Mouse (Mus musculus): ENCODE data around the gene Bhlhe41. TPM values are rescaled to one million over a fixed set of nuclear protein-coding genes. Genes with fewer than 3 reads are reported as not detected.

Gene Bhlhe41
- polyA plus RNA-seq, 1 experiment from 2014 or later = 0.77 TPM

GRCm38 (mm10) chr6:145830117-145830516, 35.2 kb downstream of the Bhlhe41 start:
- no peak overlapping the region for H3K4me2 ChIP-seq (ENCODE audit: low read depth, low read length)

GRCm38 (mm10) chr6:145829062-145829835, 36.1 kb downstream of the Bhlhe41 start:
- ATAC-seq = no peak
- H3K27me3 ChIP-seq (replicated peaks; ENCODE audit: control insufficient read depth, insufficient read depth, low read length) = no peaks in the 10 kb centered on the region
- H3K36me3 ChIP-seq (ENCODE audit: control insufficient read depth, insufficient read depth, low read length) = no peaks in the 10 kb centered on the region
- no peak overlapping the region for H3K4me2 ChIP-seq (ENCODE audit: low read depth, low read length)
- no peaks in the 10 kb centered on the region for H3K9me3 ChIP-seq (ENCODE audit: control insufficient read depth, low read length)
- WGBS = 80% methylated on average over 16 of the region's 16 CpGs
- no peak overlapping the region for H3K9ac ChIP-seq (ENCODE audit: low read depth, low read length)
- H3K4me1 ChIP-seq (ENCODE audit: control insufficient read depth, insufficient read depth, low read length) = no peaks in the 10 kb centered on the region
- H3K27ac ChIP-seq (ENCODE audit: low read length) = no peak overlapping the region
- no peak overlapping the region for H3K4me3 ChIP-seq (ENCODE audit: low read length)

More at GRCm38 (mm10) chr6:145830117-145830516, 35.2 kb downstream of the Bhlhe41 start:
- WGBS = 14% methylated on average over 8 of the region's 8 CpGs
- Histone ChIP-seq H3K27ac (ENCODE audit: low read length) (no peak overlapping the region), H3K9me3 (ENCODE audit: control insufficient read depth, low read length) (no peaks in the 10 kb centered on the region), H3K36me3 (ENCODE audit: control insufficient read depth, insufficient read depth, low read length) (no peaks in the 10 kb centered on the region), H3K4me1 (ENCODE audit: control insufficient read depth, insufficient read depth, low read length) (no peaks in the 10 kb centered on the region), H3K9ac (ENCODE audit: low read depth, low read length) (no peak overlapping the region), H3K27me3 (replicated peaks; ENCODE audit: control insufficient read depth, insufficient read depth, low read length) (no peaks in the 10 kb centered on the region), H3K4me3 (ENCODE audit: low read length) (no peak overlapping the region)
- ATAC-seq = peak; percentile 55; the same call in 1 of the 2 replicates

DNA sequence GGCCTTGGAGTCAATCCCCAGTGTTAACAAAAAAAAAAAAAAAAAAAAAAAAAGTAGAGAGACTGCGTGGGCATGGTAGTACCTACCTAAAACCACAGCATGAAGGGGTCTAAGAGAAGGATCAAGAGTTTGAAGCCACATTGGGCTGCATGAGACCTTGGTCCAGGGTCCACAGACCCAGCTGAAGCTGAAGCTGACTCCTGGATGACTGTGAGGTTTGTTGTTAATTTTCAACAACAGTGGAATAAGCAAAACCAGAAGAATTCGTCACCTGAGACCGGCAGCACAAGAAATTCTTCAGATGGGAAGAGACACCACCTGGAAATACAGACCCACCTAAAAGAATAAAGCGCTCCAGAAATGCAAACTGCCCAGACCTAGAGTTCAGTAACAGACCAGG, 39.1 kb downstream of the Bhlhe41 start:
- Histone ChIP-seq H3K4me2 (ENCODE audit: low read depth, low read length) (no peak overlapping the region), H3K4me1 (ENCODE audit: control insufficient read depth, insufficient read depth, low read length) (no peaks in the 10 kb centered on the region), H3K36me3 (ENCODE audit: control insufficient read depth, insufficient read depth, low read length) (no peaks in the 10 kb centered on the region), H3K9ac (ENCODE audit: low read depth, low read length) (no peak overlapping the region), H3K27me3 (replicated peaks; ENCODE audit: control insufficient read depth, insufficient read depth, low read length) (no peaks in the 10 kb centered on the region), H3K9me3 (ENCODE audit: control insufficient read depth, low read length) (no peaks in the 10 kb centered on the region), H3K4me3 (ENCODE audit: low read length) (no peak overlapping the region), H3K27ac (ENCODE audit: low read length) (no peak overlapping the region)
- WGBS = 95% methylated on average over 4 of the region's 4 CpGs
- ATAC-seq = no peak

DNA sequence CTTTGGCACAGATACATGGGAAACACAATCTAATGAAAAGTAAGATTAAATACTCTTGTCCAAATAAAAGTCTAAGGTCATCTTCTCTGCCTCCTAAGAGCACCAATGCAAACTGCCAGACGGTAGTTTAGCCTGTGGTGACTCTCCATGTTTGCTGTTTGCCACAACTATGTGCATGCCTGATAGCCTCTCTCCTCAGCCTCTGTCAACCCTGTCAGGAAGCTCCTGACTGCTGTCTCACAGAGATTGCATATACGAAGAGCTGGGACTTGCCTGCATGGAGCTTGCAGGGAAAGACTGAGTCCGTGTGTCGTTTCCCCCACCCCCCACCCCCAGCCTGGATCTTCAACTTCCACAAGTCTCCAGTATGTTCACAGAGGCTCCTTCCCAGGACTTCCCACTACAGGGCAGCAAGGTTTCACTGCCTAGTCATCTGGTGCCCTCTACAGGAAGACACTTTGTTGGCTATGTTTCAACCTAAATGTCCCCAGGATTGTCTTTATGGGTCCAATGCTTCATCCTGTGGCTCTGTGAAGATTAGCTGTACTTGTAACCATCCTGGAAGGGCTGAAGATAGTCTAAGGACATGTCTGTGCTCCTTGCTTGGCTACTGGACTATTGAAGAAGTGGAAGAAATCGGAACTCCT, 41.6 kb downstream of the Bhlhe41 start:
- Histone ChIP-seq H3K27ac (ENCODE audit: low read length) (no peak overlapping the region), H3K9ac (ENCODE audit: low read depth, low read length) (no peak overlapping the region), H3K9me3 (ENCODE audit: control insufficient read depth, low read length) (no peaks in the 10 kb centered on the region), H3K4me2 (ENCODE audit: low read depth, low read length) (no peak overlapping the region), H3K4me1 (ENCODE audit: control insufficient read depth, insufficient read depth, low read length) (no peaks in the 10 kb centered on the region), H3K36me3 (ENCODE audit: control insufficient read depth, insufficient read depth, low read length) (no peaks in the 10 kb centered on the region), H3K27me3 (replicated peaks; ENCODE audit: control insufficient read depth, insufficient read depth, low read length) (no peaks in the 10 kb centered on the region), H3K4me3 (ENCODE audit: low read length) (no peak overlapping the region)
- WGBS = 40% methylated on average over 5 of the region's 5 CpGs
- ATAC-seq = no peak

DNA sequence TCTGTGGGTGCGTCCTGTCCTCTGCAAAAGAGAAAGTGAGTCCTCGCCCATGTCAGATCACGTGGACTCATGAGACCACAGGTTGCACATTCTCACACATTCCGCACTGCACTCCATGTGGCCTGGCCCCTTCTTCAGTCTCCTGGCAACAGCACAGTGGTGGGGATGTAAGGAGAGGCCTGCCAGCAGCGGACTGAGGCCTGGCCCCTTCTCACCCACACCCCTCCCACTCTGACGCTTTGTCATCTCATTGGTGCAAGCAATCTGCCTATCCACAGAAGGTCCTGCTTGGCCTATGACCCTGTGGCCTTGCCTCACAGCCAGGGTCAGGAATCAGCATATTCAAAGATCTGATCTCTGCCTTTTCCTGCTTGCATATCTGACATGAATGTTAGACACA, 42.3 kb downstream of the Bhlhe41 start:
- WGBS = 66% methylated on average over 6 of the region's 6 CpGs
- no peak overlapping the region for H3K4me3 ChIP-seq (ENCODE audit: low read length)
- no peaks in the 10 kb centered on the region for H3K27me3 ChIP-seq (replicated peaks; ENCODE audit: control insufficient read depth, insufficient read depth, low read length)
- no peaks in the 10 kb centered on the region for H3K4me1 ChIP-seq (ENCODE audit: control insufficient read depth, insufficient read depth, low read length)
- no peak overlapping the region for H3K9ac ChIP-seq (ENCODE audit: low read depth, low read length)
- H3K9me3 ChIP-seq (ENCODE audit: control insufficient read depth, low read length) = no peaks in the 10 kb centered on the region
- H3K4me2 ChIP-seq (ENCODE audit: low read depth, low read length) = no peak overlapping the region
- H3K27ac ChIP-seq (ENCODE audit: low read length) = no peak overlapping the region
- H3K36me3 ChIP-seq (ENCODE audit: control insufficient read depth, insufficient read depth, low read length) = no peaks in the 10 kb centered on the region
- peak; percentile 46; the same call in 1 of the 2 replicates for ATAC-seq

- no peak for ATAC-seq
- no peaks in the 10 kb centered on the region for H3K9me3 ChIP-seq (ENCODE audit: control insufficient read depth, low read length)
- no peak overlapping the region for H3K27ac ChIP-seq (ENCODE audit: low read length)
- no peaks in the 10 kb centered on the region for H3K27me3 ChIP-seq (replicated peaks; ENCODE audit: control insufficient read depth, insufficient read depth, low read length)
- H3K4me2 ChIP-seq (ENCODE audit: low read depth, low read length) = no peak overlapping the region
- no peaks in the 10 kb centered on the region for H3K36me3 ChIP-seq (ENCODE audit: control insufficient read depth, insufficient read depth, low read length)
- WGBS = 70% methylated on average over 5 of the region's 5 CpGs
- no peak overlapping the region for H3K4me3 ChIP-seq (ENCODE audit: low read length)
- no peaks in the 10 kb centered on the region for H3K4me1 ChIP-seq (ENCODE audit: control insufficient read depth, insufficient read depth, low read length)
- H3K9ac ChIP-seq (ENCODE audit: low read depth, low read length) = no peak overlapping the region
These were observed 43.1 kb downstream of the Bhlhe41 start for GRCm38 (mm10) chr6:145822218-145822617.

DNA sequence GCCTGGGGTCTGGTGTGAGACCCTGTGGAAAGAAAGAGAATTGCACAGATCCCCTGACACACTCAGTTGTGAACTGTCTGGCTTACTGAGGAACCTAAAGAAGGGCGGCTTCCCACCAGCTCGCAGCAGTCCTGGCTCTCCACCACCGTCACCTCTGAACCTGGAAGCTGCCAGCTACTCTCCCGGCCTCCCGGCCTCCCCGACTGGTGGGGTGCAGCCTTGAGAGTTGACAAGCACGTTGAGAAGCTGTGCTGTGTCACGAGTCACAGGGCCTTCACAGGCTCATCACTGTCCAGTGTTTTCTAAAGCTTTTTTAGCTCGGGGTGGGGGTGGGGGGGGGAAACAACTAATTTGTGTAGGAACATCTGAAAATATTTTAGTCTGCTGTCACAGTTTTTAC, 46.2 kb downstream of the Bhlhe41 start:
- no peak overlapping the region for H3K4me3 ChIP-seq (ENCODE audit: low read length)
- no peak overlapping the region for H3K27ac ChIP-seq (ENCODE audit: low read length)
- WGBS = 87% methylated on average over 9 of the region's 9 CpGs
- no peaks in the 10 kb centered on the region for H3K4me1 ChIP-seq (ENCODE audit: control insufficient read depth, insufficient read depth, low read length)
- H3K9me3 ChIP-seq (ENCODE audit: control insufficient read depth, low read length) = no peaks in the 10 kb centered on the region
- no peak overlapping the region for H3K4me2 ChIP-seq (ENCODE audit: low read depth, low read length)
- H3K9ac ChIP-seq (ENCODE audit: low read depth, low read length) = no peak overlapping the region
- H3K36me3 ChIP-seq (ENCODE audit: control insufficient read depth, insufficient read depth, low read length) = no peaks in the 10 kb centered on the region
- no peak for ATAC-seq
- no peaks in the 10 kb centered on the region for H3K27me3 ChIP-seq (replicated peaks; ENCODE audit: control insufficient read depth, insufficient read depth, low read length)

GRCm38 (mm10) chr6:145815200-145815599, 50.2 kb downstream of the Bhlhe41 start:
- H3K9ac ChIP-seq (ENCODE audit: low read depth, low read length) = no peak overlapping the region
- no peaks in the 10 kb centered on the region for H3K27me3 ChIP-seq (replicated peaks; ENCODE audit: control insufficient read depth, insufficient read depth, low read length)
- H3K27ac ChIP-seq (ENCODE audit: low read length) = no peak overlapping the region
- no peaks in the 10 kb centered on the region; the same call in 1 of the 2 replicates for H3K4me1 ChIP-seq (ENCODE audit: control insufficient read depth, insufficient read depth, low read length)
- no peak for ATAC-seq
- H3K4me2 ChIP-seq (ENCODE audit: low read depth, low read length) = no peak overlapping the region
- H3K36me3 ChIP-seq (ENCODE audit: control insufficient read depth, insufficient read depth, low read length) = no peaks in the 10 kb centered on the region; the same call in 1 of the 2 replicates
- WGBS = 47% methylated on average over 15 of the region's 15 CpGs
- H3K4me3 ChIP-seq (ENCODE audit: low read length) = no peak overlapping the region
- no peaks in the 10 kb centered on the region for H3K9me3 ChIP-seq (ENCODE audit: control insufficient read depth, low read length)

- Histone ChIP-seq H3K9ac (ENCODE audit: low read depth, low read length) (no peak overlapping the region), H3K27me3 (replicated peaks; ENCODE audit: control insufficient read depth, insufficient read depth, low read length) (no peaks in the 10 kb centered on the region), H3K4me3 (ENCODE audit: low read length) (no peak overlapping the region), H3K4me2 (ENCODE audit: low read depth, low read length) (no peak overlapping the region), H3K9me3 (ENCODE audit: control insufficient read depth, low read length) (no peaks in the 10 kb centered on the region), H3K4me1 (ENCODE audit: control insufficient read depth, insufficient read depth, low read length) (no peaks in the 10 kb centered on the region; the same call in 1 of the 2 replicates), H3K27ac (ENCODE audit: low read length) (no peak overlapping the region), H3K36me3 (ENCODE audit: control insufficient read depth, insufficient read depth, low read length) (no peaks in the 10 kb centered on the region; the same call in 1 of the 2 replicates)
- peak; percentile 90 for ATAC-seq
- WGBS = 64% methylated on average over 1 of the region's 1 CpGs
These were observed 54.2 kb downstream of the Bhlhe41 start for GRCm38 (mm10) chr6:145811174-145811573.
